Mouse (Mus musculus) stomach, postnatal 0 days (tissue): ENCODE results near the gene Il1f9.

Experiments
- CTCF ChIP-seq: IDR thresholded peaks from 2 replicates; pipeline ENCODE4 v1.5.1; 2016; ENCODE audit warnings: antibody characterized with exemption, low read depth, mild to moderate bottlenecking, moderate library complexity
- EP300 ChIP-seq: optimal IDR thresholded peaks from 2 replicates; pipeline ENCODE3; 2016; ENCODE audit warnings: antibody characterized with exemption

- TF ChIP-seq EP300 (no peak), CTCF (no peak)
These were observed 40.9 kb downstream of the Il1f9 start for GRCm38 (mm10) chr2:24227191-24227590.
